8 mouse cellular contexts compared by ENCODE assay signal in the genomic region with DNA sequence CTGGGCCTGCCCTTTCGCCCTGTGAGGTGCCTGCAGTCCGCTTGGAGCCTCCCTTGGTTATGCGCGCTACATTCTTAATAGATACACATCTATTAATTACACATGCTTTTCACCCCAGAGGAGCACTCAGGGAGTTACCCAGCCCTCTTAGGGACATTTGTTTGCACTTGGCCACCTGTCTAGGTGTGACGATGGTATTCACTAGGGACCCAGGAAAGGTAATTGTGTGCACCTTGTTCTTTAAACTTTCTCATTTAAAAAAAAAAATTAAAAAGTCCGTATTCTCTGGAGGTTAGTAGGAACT. TPM values are rescaled to one million over a fixed set of nuclear protein-coding genes. Genes with fewer than 3 reads are reported as not detected.
DNase-seq lines count a peak whose midpoint lies in the region; ATAC-seq and TF ChIP-seq lines count a peak whose summit lies in the region.

No protein-coding gene starts in this region.

- TF ChIP-seq CTCF in cortical plate, adult 2 months (IDR thresholded peaks at IDR 0.05; ENCODE audit: extremely low read depth, insufficient read depth, low read length): no peak

- no peak for ATAC-seq in hindbrain, embryonic 11.5 days (ENCODE audit: low FRiP score)
- no peak for ATAC-seq in midbrain, embryonic 14.5 days (ENCODE audit: low FRiP score, low TSS enrichment)

- peak overlapping the region; percentile 85 for H3K4me2 ChIP-seq in hindbrain, embryonic 11.5 days (replicated peaks; ENCODE audit: low read depth, low read length)
- H3K4me2 ChIP-seq in midbrain, embryonic 14.5 days (ENCODE audit: low read length): peak overlapping the region; percentile 80

- no peaks in the 10 kb centered on the region for H3K9me3 ChIP-seq in hindbrain, embryonic 11.5 days (ENCODE audit: control insufficient read depth, low read length)
- no peaks in the 10 kb centered on the region for H3K9me3 ChIP-seq in midbrain, embryonic 14.5 days (ENCODE audit: control insufficient read depth, low read length)

- peaks cover 3% of the 10 kb centered on the region; the same call in 1 of the 2 replicates for H3K27me3 ChIP-seq in hindbrain, embryonic 11.5 days (ENCODE audit: control insufficient read depth, insufficient read depth, low read length)
- peaks cover 10% of the 10 kb centered on the region for H3K27me3 ChIP-seq in midbrain, embryonic 14.5 days (ENCODE audit: control insufficient read depth, insufficient read depth, low read length)

- 3% methylated on average over 6 of the region's 6 CpGs for WGBS in hindbrain, embryonic 11.5 days
- 3% methylated on average over 6 of the region's 6 CpGs for WGBS in midbrain, embryonic 14.5 days

- H3K4me1 ChIP-seq in cortical plate, adult 2 months (ENCODE audit: control insufficient read depth, insufficient read depth, low read length): no peaks in the 10 kb centered on the region
- H3K4me1 ChIP-seq in hindbrain, embryonic 11.5 days (replicated peaks; ENCODE audit: control insufficient read depth, insufficient read depth, low read length): 0 out of 2 replicates have a peak, but pooled peaks cover 4% of the 10 kb centered on the region
- peaks cover 11% of the 10 kb centered on the region for H3K4me1 ChIP-seq in midbrain, embryonic 14.5 days (ENCODE audit: control insufficient read depth, insufficient read depth, low read length)

- TF ChIP-seq POLR2A in cortical plate, adult 2 months (IDR thresholded peaks at IDR 0.05; ENCODE audit: extremely low read depth, insufficient read depth, low read length): no peak

- peak overlapping the region; percentile 75 for H3K9ac ChIP-seq in hindbrain, embryonic 11.5 days (ENCODE audit: low read depth, low read length)
- peak overlapping the region; percentile 93 for H3K9ac ChIP-seq in midbrain, embryonic 14.5 days (replicated peaks; ENCODE audit: low read length)

- DNase-seq in layer of hippocampus, adult 11-12 months (ENCODE audit: low spot score): peak; percentile 14
- no peak for DNase-seq in layer of hippocampus, adult 9-10 months (ENCODE audit: low spot score)
- DNase-seq in hindbrain, embryonic 11.5 days (ENCODE audit: low spot score): no peak
- DNase-seq in midbrain, embryonic 14.5 days: no peak
- no peak for DNase-seq in thymus, postnatal 14 days
- DNase-seq in right cerebral cortex, postnatal 14 days: no peak
- DNase-seq in thymus, postnatal 25 days: no peak

- H3K27ac ChIP-seq in cortical plate, adult 2 months (ENCODE audit: insufficient read depth, low read length): peak overlapping the region; percentile 90
- no peak overlapping the region for H3K27ac ChIP-seq in hindbrain, embryonic 11.5 days (ENCODE audit: low read depth, low read length)
- H3K27ac ChIP-seq in midbrain, embryonic 14.5 days (replicated peaks; ENCODE audit: low read depth, low read length): peak overlapping the region; percentile 93

- H3K4me3 ChIP-seq in cortical plate, adult 2 months (ENCODE audit: insufficient read depth, low read length): peak overlapping the region; percentile 96
- peak overlapping the region; percentile 75 for H3K4me3 ChIP-seq in hindbrain, embryonic 11.5 days (ENCODE audit: low read depth, low read length)
- H3K4me3 ChIP-seq in midbrain, embryonic 14.5 days (replicated peaks; ENCODE audit: low read depth, low read length): peak overlapping the region; percentile 70

- no peaks in the 10 kb centered on the region for H3K36me3 ChIP-seq in hindbrain, embryonic 11.5 days (ENCODE audit: control insufficient read depth, insufficient read depth, low read length)
- H3K36me3 ChIP-seq in midbrain, embryonic 14.5 days (ENCODE audit: control insufficient read depth, insufficient read depth, low read length): no peaks in the 10 kb centered on the region

RNA-seq across cellular contexts. Expression of gene Jazf1, which starts 0.4 kb away (rescaled TPM):
- 18.3 and 19.3 TPM in 2 replicates for polyA plus RNA-seq in cortical plate, adult 2 months (2012; rRNA removed)
- polyA plus RNA-seq in hindbrain, embryonic 11.5 days (2014; fragmentation: Nextera tagmentation; extraction: Ambion mirVana): 8.4 and 10.0 TPM in 2 replicates
- 39.6 and 39.7 TPM in 2 replicates for polyA plus RNA-seq in midbrain, embryonic 14.5 days (2014; fragmentation: Nextera tagmentation; extraction: Ambion mirVana)
